ENCODE assay signal across 17 mouse cellular contexts in the genomic region with DNA sequence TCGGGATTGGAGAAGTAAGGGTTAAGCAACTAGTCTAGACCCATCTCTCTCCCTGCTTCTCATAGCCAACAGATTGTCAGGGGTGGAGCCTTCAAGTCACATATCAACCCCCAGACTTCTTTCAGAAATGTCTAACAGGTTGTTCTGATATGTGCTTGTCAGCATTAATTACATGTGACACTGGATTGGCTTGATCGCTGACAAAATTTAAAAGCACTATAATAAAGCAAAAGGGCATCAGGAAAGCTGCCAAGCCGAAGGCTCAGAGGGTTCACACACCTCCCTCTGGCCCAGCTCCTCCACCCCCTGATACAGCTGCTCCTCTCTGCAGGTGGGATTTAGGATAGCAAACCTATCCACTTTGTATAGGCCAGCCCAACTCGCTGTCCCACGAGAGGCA.
DNase-seq lines count a peak whose midpoint lies in the region; ATAC-seq and TF ChIP-seq lines count a peak whose summit lies in the region.
"Had no signal": no experiment of that assay in that cellular context is flagged by ENCODE, and none has a peak within 500 bp of the region (broad histone marks: within the 10 kb centered on the region; RNA-seq: fewer than 3 reads in every experiment).

No protein-coding gene starts in this region.

- DNase-seq in forebrain, embryonic 10.5 days (ENCODE audit: extremely low spot score, low spot score): no peak
- no peak for DNase-seq in hindbrain, embryonic 11.5 days (ENCODE audit: low spot score)
- peak; percentile 54 for DNase-seq in liver, adult 2 months (ENCODE audit: extremely low read depth, low read depth, low spot score)
- no peak for DNase-seq in liver, postnatal 0 days
- peak; percentile 72 to 74 for DNase-seq in kidney, postnatal 25 days
- DNase-seq in left cerebral cortex, adult 2 months (ENCODE audit: extremely low spot score in 1 of 2, low spot score in 2 of 2): no peak
- DNase-seq: adrenal gland, postnatal 14 days; liver, embryonic 13.5 days; right cerebral cortex, postnatal 4 days; thymus, adult 18-20 months had no signal

- H3K36me3 ChIP-seq in forebrain, embryonic 13.5 days (ENCODE audit: poor library complexity, severe bottlenecking): no peaks in the 10 kb centered on the region
- H3K36me3 ChIP-seq in forebrain, embryonic 10.5 days (replicated peaks): no peaks in the 10 kb centered on the region
- no peaks in the 10 kb centered on the region for H3K36me3 ChIP-seq in hindbrain, embryonic 15.5 days
- H3K36me3 ChIP-seq in hindbrain, embryonic 11.5 days (ENCODE audit: control insufficient read depth, insufficient read depth, low read length): no peaks in the 10 kb centered on the region
- no peaks in the 10 kb centered on the region for H3K36me3 ChIP-seq in liver, adult 2 months (ENCODE audit: control insufficient read depth, insufficient read depth, low read length)
- H3K36me3 ChIP-seq in liver, postnatal 0 days (replicated peaks; ENCODE audit: insufficient read depth, low read length): no peaks in the 10 kb centered on the region
- H3K36me3 ChIP-seq: limb, embryonic 10.5 days; liver, embryonic 13.5 days had no signal

- TF ChIP-seq POLR2A in liver, adult 2 months (IDR thresholded peaks at IDR 0.05; ENCODE audit: extremely low read depth, insufficient read depth, low read length): no peak

- peaks cover 15% of the 10 kb centered on the region; the same call in 1 of the 2 replicates for H3K79me2 ChIP-seq in liver, adult 2 months (ENCODE audit: control insufficient read depth, insufficient read depth, low read length)

- no peak overlapping the region for H3K4me2 ChIP-seq in forebrain, embryonic 13.5 days
- H3K4me2 ChIP-seq in hindbrain, embryonic 15.5 days: no peak overlapping the region
- H3K4me2 ChIP-seq in hindbrain, embryonic 11.5 days (replicated peaks; ENCODE audit: low read depth, low read length): no peak overlapping the region
- no peak overlapping the region for H3K4me2 ChIP-seq in liver, postnatal 0 days (ENCODE audit: low read depth, low read length)
- H3K4me2 ChIP-seq: liver, embryonic 13.5 days had no signal

- no peak overlapping the region for H3K9ac ChIP-seq in forebrain, embryonic 13.5 days
- no peak overlapping the region for H3K9ac ChIP-seq in hindbrain, embryonic 15.5 days
- H3K9ac ChIP-seq in hindbrain, embryonic 11.5 days (ENCODE audit: low read depth, low read length): no peak overlapping the region
- H3K9ac ChIP-seq in liver, adult 2 months (ENCODE audit: low read depth, low read length): no peak overlapping the region
- H3K9ac ChIP-seq in liver, postnatal 0 days (replicated peaks): no peak overlapping the region
- H3K9ac ChIP-seq: liver, embryonic 13.5 days had no signal

- no peak for TF ChIP-seq CTCF in liver, adult 2 months (IDR thresholded peaks at IDR 0.05; ENCODE audit: low read depth, low read length)
- no peak for TF ChIP-seq CTCF in liver, postnatal 0 days (IDR thresholded peaks at IDR 0.05; ENCODE audit: low read depth)
- TF ChIP-seq CTCF in left cerebral cortex, adult 2 months (IDR thresholded peaks at IDR 0.05): no peak

- peak; percentile 46; the same call in 1 of the 2 replicates for ATAC-seq in forebrain, embryonic 13.5 days
- ATAC-seq in hindbrain, embryonic 15.5 days (ENCODE audit: low FRiP score, low read depth): 0 out of 2 replicates have a peak, but pooled peaks have one; percentile 13
- ATAC-seq in hindbrain, embryonic 11.5 days (ENCODE audit: low FRiP score): no peak
- ATAC-seq in liver, postnatal 0 days: no peak
- ATAC-seq: intestine, postnatal 0 days; lung, postnatal 0 days; midbrain, embryonic 16.5 days had no signal

- H3K9me3 ChIP-seq in forebrain, embryonic 13.5 days (replicated peaks): no peaks in the 10 kb centered on the region
- no peaks in the 10 kb centered on the region for H3K9me3 ChIP-seq in forebrain, embryonic 10.5 days
- no peaks in the 10 kb centered on the region for H3K9me3 ChIP-seq in hindbrain, embryonic 15.5 days
- H3K9me3 ChIP-seq in hindbrain, embryonic 11.5 days (ENCODE audit: control insufficient read depth, low read length): no peaks in the 10 kb centered on the region
- H3K9me3 ChIP-seq in liver, postnatal 0 days (ENCODE audit: low read length): no peaks in the 10 kb centered on the region
- H3K9me3 ChIP-seq: limb, embryonic 10.5 days; liver, embryonic 13.5 days; megakaryocyte, embryonic 14.5 days had no signal

- 47% methylated on average over 5 of the region's 5 CpGs for WGBS in forebrain, embryonic 13.5 days
- 71% methylated on average over 5 of the region's 5 CpGs for WGBS in forebrain, embryonic 10.5 days
- 64% methylated on average over 5 of the region's 5 CpGs for WGBS in hindbrain, embryonic 15.5 days
- WGBS in hindbrain, embryonic 11.5 days: 66% methylated on average over 5 of the region's 5 CpGs
- WGBS in liver, adult 2 months: 63% methylated on average over 5 of the region's 5 CpGs
- 63% methylated on average over 5 of the region's 5 CpGs for WGBS in liver, postnatal 0 days (ENCODE audit: insufficient replicate concordance)

- no peaks in the 10 kb centered on the region for H3K27me3 ChIP-seq in forebrain, embryonic 13.5 days
- no peaks in the 10 kb centered on the region for H3K27me3 ChIP-seq in forebrain, embryonic 10.5 days (ENCODE audit: poor library complexity, severe bottlenecking)
- no peaks in the 10 kb centered on the region for H3K27me3 ChIP-seq in hindbrain, embryonic 15.5 days
- no peaks in the 10 kb centered on the region for H3K27me3 ChIP-seq in hindbrain, embryonic 11.5 days (ENCODE audit: control insufficient read depth, insufficient read depth, low read length)
- H3K27me3 ChIP-seq in liver, adult 2 months (ENCODE audit: control insufficient read depth, insufficient read depth, low read length): no peaks in the 10 kb centered on the region
- no peaks in the 10 kb centered on the region for H3K27me3 ChIP-seq in liver, postnatal 0 days (ENCODE audit: insufficient read depth, low read length)
- H3K27me3 ChIP-seq: liver, embryonic 13.5 days; megakaryocyte, embryonic 14.5 days had no signal

- intact Hi-C loops in left cerebral cortex, adult 2 months (cut with DNase I): no loop called here

- no peak for TF ChIP-seq EP300 in liver, postnatal 0 days (IDR thresholded peaks at IDR 0.05; ENCODE audit: low read depth)

- no peak overlapping the region for H3K27ac ChIP-seq in forebrain, embryonic 13.5 days
- H3K27ac ChIP-seq in forebrain, embryonic 10.5 days: no peak overlapping the region
- no peak overlapping the region for H3K27ac ChIP-seq in hindbrain, embryonic 15.5 days (replicated peaks)
- no peak overlapping the region for H3K27ac ChIP-seq in hindbrain, embryonic 11.5 days (ENCODE audit: low read depth, low read length)
- no peak overlapping the region for H3K27ac ChIP-seq in liver, adult 2 months (replicated peaks; ENCODE audit: insufficient read depth, low read depth, low read length)
- H3K27ac ChIP-seq in liver, postnatal 0 days (ENCODE audit: low read depth): no peak overlapping the region
- no peak overlapping the region for H3K27ac ChIP-seq in left cerebral cortex, adult 2 months
- H3K27ac ChIP-seq: limb, embryonic 10.5 days; liver, embryonic 13.5 days had no signal

- H3K4me1 ChIP-seq in forebrain, embryonic 13.5 days: peaks cover 31% of the 10 kb centered on the region
- peaks cover 24% of the 10 kb centered on the region; the same call in 1 of the 2 replicates for H3K4me1 ChIP-seq in forebrain, embryonic 10.5 days
- peaks cover 41% of the 10 kb centered on the region for H3K4me1 ChIP-seq in hindbrain, embryonic 15.5 days (replicated peaks)
- no peaks in the 10 kb centered on the region for H3K4me1 ChIP-seq in hindbrain, embryonic 11.5 days (replicated peaks; ENCODE audit: control insufficient read depth, insufficient read depth, low read length)
- peaks cover 2% of the 10 kb centered on the region; the same call in 1 of the 2 replicates for H3K4me1 ChIP-seq in liver, adult 2 months (ENCODE audit: control insufficient read depth, insufficient read depth, low read length)
- no peaks in the 10 kb centered on the region for H3K4me1 ChIP-seq in liver, postnatal 0 days (ENCODE audit: insufficient read depth)
- H3K4me1 ChIP-seq: liver, embryonic 13.5 days; megakaryocyte, embryonic 14.5 days had no signal

- no peak overlapping the region for H3K4me3 ChIP-seq in forebrain, embryonic 13.5 days
- no peak overlapping the region for H3K4me3 ChIP-seq in forebrain, embryonic 10.5 days
- H3K4me3 ChIP-seq in hindbrain, embryonic 15.5 days: no peak overlapping the region
- no peak overlapping the region for H3K4me3 ChIP-seq in hindbrain, embryonic 11.5 days (ENCODE audit: low read depth, low read length)
- H3K4me3 ChIP-seq in liver, adult 2 months (ENCODE audit: insufficient read depth, low read depth, low read length): no peak overlapping the region
- no peak overlapping the region for H3K4me3 ChIP-seq in liver, postnatal 0 days (ENCODE audit: low read depth, low read length)
- H3K4me3 ChIP-seq in left cerebral cortex, adult 2 months: no peak overlapping the region
- H3K4me3 ChIP-seq: limb, embryonic 10.5 days; liver, embryonic 13.5 days; megakaryocyte, embryonic 14.5 days had no signal

Comparison
In these comparisons a context has a peak if more than half of its experiments do, and no peak if none do; other contexts are left out.
1. ATAC-seq: peak in forebrain, embryonic 13.5 days (single experiment) and hindbrain, embryonic 15.5 days (single experiment); none in hindbrain, embryonic 11.5 days (single experiment) and liver, postnatal 0 days (single experiment).
2. DNase-seq: peak in liver, adult 2 months (single experiment) and kidney, postnatal 25 days (2 of 2); none in forebrain, embryonic 10.5 days (single experiment), hindbrain, embryonic 11.5 days (single experiment), liver, postnatal 0 days (single experiment) and left cerebral cortex, adult 2 months (0 of 2).